Mouse (Mus musculus): Measurements from ENCODE around the gene A630001G21Rik.
"Not testable (repeated sequence)": the region's sequence is repeated elsewhere in the genome, so short reads cannot be mapped to it uniquely, and the experiment has no call there.

GRCm38 (mm10) chr1:85814213-85814612, 35.8 kb upstream of the A630001G21Rik start:
- TF ChIP-seq POLR2A (IDR thresholded peaks at IDR 0.05; ENCODE audit: insufficient read length, low read depth); MYOG (IDR thresholded peaks at IDR 0.05; ENCODE audit: control insufficient read depth in 1 of 3, insufficient read depth in 1 of 3, insufficient read length in 2 of 3, low read depth in 2 of 3); MAX (IDR thresholded peaks at IDR 0.05; ENCODE audit: low read depth); TCF12 (IDR thresholded peaks at IDR 0.05; ENCODE audit: insufficient read depth, poor library complexity, severe bottlenecking); E2F4 (IDR thresholded peaks at IDR 0.05; ENCODE audit: insufficient read depth); CEBPB (IDR thresholded peaks at IDR 0.05; ENCODE audit: insufficient read depth, poor library complexity, severe bottlenecking); USF1 (IDR thresholded peaks at IDR 0.05; ENCODE audit: low read depth); MYOD1 (IDR thresholded peaks at IDR 0.05; ENCODE audit: control insufficient read depth in 1 of 3, insufficient read length in 2 of 3, low read depth in 2 of 3); POLR2AphosphoS2 (IDR thresholded peaks at IDR 0.05; ENCODE audit: insufficient read length, low read depth); TCF3 (IDR thresholded peaks at IDR 0.05; ENCODE audit: insufficient read length, low read depth); SRF (IDR thresholded peaks at IDR 0.05; ENCODE audit: control insufficient read depth, insufficient read length, low read depth); REST (IDR thresholded peaks at IDR 0.05; ENCODE audit: insufficient read depth, insufficient read length): not testable (repeated sequence)

All from myocyte (in vitro differentiated cells).